Mouse (Mus musculus): ENCODE measurements around the gene Dglucy.

GRCm38 (mm10) chr12:100885585-100885984, 106.7 kb downstream of the Dglucy start:
- no peak for TF ChIP-seq CTCF (conservative IDR thresholded peaks at IDR 0.05; ENCODE audit: low read length)
- TF ChIP-seq NANOG (IDR thresholded peaks at IDR 0.05; ENCODE audit: borderline replicate concordance, low read length): no peak
